Mouse (Mus musculus): ENCODE measurements at regions not wholly inside any gene's neighbourhood (a gene's known extent, or its start where the extent isn't known, plus 50 kb on each side); places are given as distances from the start of the nearest gene placed in this dataset.

GRCm38 (mm10) chr14:25127544-25128159, 331.3 kb upstream of the Zmiz1 start:
- Histone ChIP-seq H3K4me3 (ENCODE audit: low read depth, low read length) (0 out of 2 replicates have a peak overlapping the region, but pooled peaks have one; percentile 2), H3K27me3 (ENCODE audit: insufficient read depth, low read length) (no peaks in the 10 kb centered on the region), H3K27ac (ENCODE audit: low read depth, low read length) (peak overlapping the region; percentile 79), H3K4me1 (ENCODE audit: insufficient read depth) (peaks cover 25% of the 10 kb centered on the region), H3K36me3 (ENCODE audit: insufficient read depth) (no peaks in the 10 kb centered on the region), H3K9ac (peak overlapping the region; percentile 44), H3K4me2 (ENCODE audit: low read depth) (peak overlapping the region; percentile 29), H3K9me3 (ENCODE audit: low read length) (no peaks in the 10 kb centered on the region)
- TF ChIP-seq CTCF (IDR thresholded peaks at IDR 0.05; ENCODE audit: low read depth), result no peak
- ATAC-seq, result peak; percentile 74
- WGBS, result 8% methylated on average over 14 of the region's 14 CpGs
- DNase-seq, result peak; percentile 68

DNA sequence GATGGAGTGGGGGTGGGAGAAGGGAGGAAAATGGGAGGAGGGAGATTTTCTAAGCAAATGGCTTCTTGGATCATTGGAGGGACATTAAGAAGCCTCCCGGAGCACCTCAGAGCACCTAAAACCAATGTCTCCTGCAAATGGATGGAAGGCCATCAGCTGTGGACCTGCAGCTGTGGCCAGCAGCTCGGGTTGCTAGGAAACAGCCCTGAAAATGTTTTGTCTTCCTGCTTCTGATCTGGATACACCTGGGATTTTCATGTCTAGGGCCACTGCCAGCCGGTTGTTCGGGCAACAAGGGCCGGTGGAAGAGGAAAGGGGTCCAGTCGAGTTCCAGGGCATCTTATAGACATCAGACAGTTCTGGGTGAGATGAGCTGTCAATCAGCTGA, 330.8 kb upstream of the Zmiz1 start:
- H3K9me3 ChIP-seq (ENCODE audit: low read length), result no peaks in the 10 kb centered on the region
- ATAC-seq (peak; percentile 21), DNase-seq (no peak)
- no peaks in the 10 kb centered on the region for H3K36me3 ChIP-seq (ENCODE audit: insufficient read depth)
- peak overlapping the region; percentile 29 for H3K4me2 ChIP-seq (ENCODE audit: low read depth)
- H3K4me3 ChIP-seq (ENCODE audit: low read depth, low read length), result 0 out of 2 replicates have a peak overlapping the region, but pooled peaks have one; percentile 2
- TF ChIP-seq CTCF (IDR thresholded peaks at IDR 0.05; ENCODE audit: low read depth), result no peak
- H3K4me1 ChIP-seq (ENCODE audit: insufficient read depth), result peaks cover 25% of the 10 kb centered on the region
- no peaks in the 10 kb centered on the region for H3K27me3 ChIP-seq (ENCODE audit: insufficient read depth, low read length)
- 44% methylated on average over 6 of the region's 6 CpGs for WGBS
- H3K27ac ChIP-seq (ENCODE audit: low read depth, low read length), result peak overlapping the region; percentile 79
- peak overlapping the region; percentile 44 for H3K9ac ChIP-seq

GRCm38 (mm10) chr14:25135371-25135770, 323.6 kb upstream of the Zmiz1 start:
- TF ChIP-seq CTCF (IDR thresholded peaks at IDR 0.05; ENCODE audit: low read depth), result no peak
- no peaks in the 10 kb centered on the region for H3K27me3 ChIP-seq (ENCODE audit: insufficient read depth, low read length)
- H3K27ac ChIP-seq (ENCODE audit: low read depth, low read length), result 0 out of 2 replicates have a peak overlapping the region, but pooled peaks have one; percentile 40
- H3K9ac ChIP-seq, result no peak overlapping the region
- H3K4me3 ChIP-seq (ENCODE audit: low read depth, low read length), result no peak overlapping the region
- no peak overlapping the region for H3K4me2 ChIP-seq (ENCODE audit: low read depth)
- DNase-seq (peak; percentile 70), ATAC-seq (peak; percentile 87)
- WGBS, result 28% methylated on average over 3 of the region's 3 CpGs
- no peaks in the 10 kb centered on the region for H3K9me3 ChIP-seq (ENCODE audit: low read length)
- H3K4me1 ChIP-seq (ENCODE audit: insufficient read depth), result peaks cover 14% of the 10 kb centered on the region; the same call in 1 of the 2 replicates
- H3K36me3 ChIP-seq (ENCODE audit: insufficient read depth), result no peaks in the 10 kb centered on the region

GRCm38 (mm10) chr14:25137312-25137711, 321.7 kb upstream of the Zmiz1 start:
- no peak for DNase-seq
- 0 out of 2 replicates have a peak, but pooled peaks have one; percentile 22 for TF ChIP-seq CTCF (IDR thresholded peaks at IDR 0.05; ENCODE audit: low read depth)
- no peak overlapping the region for H3K4me3 ChIP-seq (ENCODE audit: low read depth, low read length)

GRCm38 (mm10) chr14:25138485-25138884, 320.5 kb upstream of the Zmiz1 start:
- ATAC-seq (no peak), DNase-seq (peak; percentile 39)
- H3K4me3 ChIP-seq (ENCODE audit: low read depth, low read length), result no peak overlapping the region
- no peaks in the 10 kb centered on the region for H3K36me3 ChIP-seq (ENCODE audit: insufficient read depth)
- no peak overlapping the region for H3K9ac ChIP-seq
- H3K27me3 ChIP-seq (ENCODE audit: insufficient read depth, low read length), result no peaks in the 10 kb centered on the region
- no peaks in the 10 kb centered on the region for H3K9me3 ChIP-seq (ENCODE audit: low read length)
- 35% methylated on average over 3 of the region's 3 CpGs for WGBS
- TF ChIP-seq CTCF (IDR thresholded peaks at IDR 0.05; ENCODE audit: low read depth), result no peak
- H3K4me2 ChIP-seq (ENCODE audit: low read depth), result no peak overlapping the region
- H3K4me1 ChIP-seq (ENCODE audit: insufficient read depth), result peaks cover 14% of the 10 kb centered on the region; the same call in 1 of the 2 replicates
- no peak overlapping the region for H3K27ac ChIP-seq (ENCODE audit: low read depth, low read length)

More at GRCm38 (mm10) chr14:25137312-25137711, 321.7 kb upstream of the Zmiz1 start:
- Histone ChIP-seq H3K9ac (no peak overlapping the region), H3K9me3 (ENCODE audit: low read length) (no peaks in the 10 kb centered on the region), H3K4me2 (ENCODE audit: low read depth) (no peak overlapping the region), H3K27ac (ENCODE audit: low read depth, low read length) (no peak overlapping the region), H3K36me3 (ENCODE audit: insufficient read depth) (no peaks in the 10 kb centered on the region), H3K27me3 (ENCODE audit: insufficient read depth, low read length) (no peaks in the 10 kb centered on the region), H3K4me1 (ENCODE audit: insufficient read depth) (peaks cover 14% of the 10 kb centered on the region; the same call in 1 of the 2 replicates)
- WGBS, result 89% methylated on average over 8 of the region's 8 CpGs
- ATAC-seq, result no peak

DNA sequence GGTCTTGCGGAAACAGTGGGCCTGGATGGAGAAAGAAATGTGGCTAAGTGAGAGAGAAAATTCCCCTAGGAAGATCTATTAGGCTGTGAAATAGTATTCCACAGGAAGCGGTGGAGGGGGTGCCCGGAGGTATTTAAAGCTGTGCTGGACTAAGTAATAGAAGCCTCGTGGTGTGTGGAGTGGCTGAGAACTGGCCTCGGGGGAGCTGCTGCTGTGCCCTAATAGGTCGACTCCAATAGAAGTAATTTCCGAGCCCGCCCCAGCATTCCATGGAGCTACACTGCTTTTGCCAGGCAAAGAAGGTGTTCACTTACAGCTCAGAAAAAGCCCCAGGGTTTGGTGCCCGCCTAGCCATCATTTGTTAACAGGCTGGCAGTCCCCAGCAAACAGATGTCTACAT, 317.1 kb upstream of the Zmiz1 start:
- no peak overlapping the region for H3K4me2 ChIP-seq (ENCODE audit: low read depth)
- no peak for TF ChIP-seq CTCF (IDR thresholded peaks at IDR 0.05; ENCODE audit: low read depth)
- H3K4me3 ChIP-seq (ENCODE audit: low read depth, low read length), result no peak overlapping the region
- H3K9ac ChIP-seq, result no peak overlapping the region
- no peak for ATAC-seq
- H3K27ac ChIP-seq (ENCODE audit: low read depth, low read length), result no peak overlapping the region
- 62% methylated on average over 9 of the region's 9 CpGs for WGBS
- H3K4me1 ChIP-seq (ENCODE audit: insufficient read depth), result no peaks in the 10 kb centered on the region
- H3K36me3 ChIP-seq (ENCODE audit: insufficient read depth), result no peaks in the 10 kb centered on the region
- DNase-seq, result no peak
- no peaks in the 10 kb centered on the region for H3K27me3 ChIP-seq (ENCODE audit: insufficient read depth, low read length)
- H3K9me3 ChIP-seq (ENCODE audit: low read length), result no peaks in the 10 kb centered on the region

- Histone ChIP-seq H3K4me2 (ENCODE audit: low read depth) (no peak overlapping the region), H3K4me3 (ENCODE audit: low read depth, low read length) (no peak overlapping the region), H3K9me3 (ENCODE audit: low read length) (no peaks in the 10 kb centered on the region), H3K27me3 (ENCODE audit: insufficient read depth, low read length) (no peaks in the 10 kb centered on the region), H3K36me3 (ENCODE audit: insufficient read depth) (no peaks in the 10 kb centered on the region), H3K27ac (ENCODE audit: low read depth, low read length) (no peak overlapping the region), H3K9ac (no peak overlapping the region), H3K4me1 (ENCODE audit: insufficient read depth) (no peaks in the 10 kb centered on the region)
- no peak for ATAC-seq
- TF ChIP-seq CTCF (IDR thresholded peaks at IDR 0.05; ENCODE audit: low read depth), result no peak
- DNase-seq, result no peak
- 79% methylated on average over 4 of the region's 4 CpGs for WGBS
Observed at GRCm38 (mm10) chr14:25143051-25143450, 315.9 kb upstream of the Zmiz1 start.

Data from forebrain, postnatal 0 days (tissue).